Mouse (Mus musculus) layer of hippocampus, adult 18-20 months (tissue): Measurements from ENCODE around the gene Zfp39. TPM values are rescaled to one million over a fixed set of nuclear protein-coding genes. Genes with fewer than 3 reads are reported as not detected.
"Not testable (repeated sequence)": the region's sequence is repeated elsewhere in the genome, so short reads cannot be mapped to it uniquely, and the experiment has no call there.

ENCODE experiments used
- DNase-seq, 2 experiments: peaks; one replicate each; pipeline ENCODE4 v3.0.0; 2022; ENCODE audit warnings: low spot score in 2 of 2
- total RNA-seq, 2 experiments: library from RNA; stranded (reverse); gene quantifications; 2 replicates each; pipeline ENCODE4 v1.2.3; 2021

The Zfp39 gene
- total RNA-seq, 2 experiments from 2014 or later: 9.5 to 9.6 TPM

- DNase-seq: not testable (repeated sequence)
Observed at GRCm38 (mm10) chr11:58838951-58839350, 65.1 kb downstream of the Zfp39 start, which contains the start of gene Olfr311. Gene Olfr311, plus strand, starts transcription at chr11:58839251.

Other genes with a start within 250 kb of the Zfp39 start
- gene Olfr322, start 245.4 kb downstream of the Zfp39 start, total RNA-seq: not detected
- not detected for gene Olfr320, start 223.1 kb downstream of the Zfp39 start, total RNA-seq
- not detected for gene Olfr319, start 205.1 kb downstream of the Zfp39 start, total RNA-seq
- under 1 TPM in 1 of 2 experiments, not detected in 1; 0.08 TPM for gene Olfr318, start 180.2 kb downstream of the Zfp39 start, total RNA-seq
- gene Olfr317, start 165.0 kb downstream of the Zfp39 start, total RNA-seq: under 1 TPM in 1 of 2 experiments, not detected in 1; 0.10 TPM
- gene Olfr316, start 151.5 kb downstream of the Zfp39 start, total RNA-seq: 1 to 10 TPM; 1.1 to 1.4 TPM
- gene Olfr315, start 131.0 kb downstream of the Zfp39 start, total RNA-seq: not detected
- not detected for gene Olfr314, start 121.3 kb downstream of the Zfp39 start, total RNA-seq
- gene Fam183b, start 102.3 kb downstream of the Zfp39 start, total RNA-seq: 1 to 10 TPM; 8.4 to 8.6 TPM
- gene Olfr313, start 89.2 kb downstream of the Zfp39 start, total RNA-seq: not detected
- gene Olfr312, start 75.0 kb downstream of the Zfp39 start, total RNA-seq: not detected
- not detected for gene Olfr311, start 65.0 kb downstream of the Zfp39 start, total RNA-seq
- gene Gm12258, start 57.1 kb downstream of the Zfp39 start, total RNA-seq: 10 to 100 TPM; 16.8 to 17.6 TPM
- gene 2810021J22Rik, start 37.0 kb downstream of the Zfp39 start, total RNA-seq: 10 to 100 TPM; 12.2 to 13.2 TPM
- not detected for gene Btnl10, start 13.7 kb upstream of the Zfp39 start, total RNA-seq
- gene Rnf187, start 34.7 kb upstream of the Zfp39 start, total RNA-seq: 100 to 1,000 TPM; 493 to 502 TPM
- 10 to 100 TPM; 82.1 to 87.0 TPM for gene Hist3h2ba, start 44.7 kb upstream of the Zfp39 start, total RNA-seq
- 10 to 100 TPM; 69.9 to 70.6 TPM for gene Hist3h2a, start 50.5 kb upstream of the Zfp39 start, total RNA-seq
- gene Trim17, start 50.5 kb upstream of the Zfp39 start, total RNA-seq: 1 to 10 TPM; 4.7 to 5.7 TPM
- 10 to 100 TPM; 29.1 to 30.4 TPM for gene Trim11, start 73.9 kb upstream of the Zfp39 start, total RNA-seq
- gene Obscn, start 232.2 kb upstream of the Zfp39 start, total RNA-seq: 1 to 10 TPM in 1 of 2 experiments, under 1 TPM in 1; 0.91 to 1.7 TPM